Mouse (Mus musculus) megakaryocyte, embryonic 14.5 days (primary cell): ENCODE measurements around the gene Gm11549.

Source experiments
- FLI1 ChIP-seq: IDR thresholded peaks from 2 replicates; pipeline ENCODE4 v1.6.1; 2012; ENCODE audit warnings: low read length, inconsistent platforms, mixed read lengths
- GATA1 ChIP-seq: IDR thresholded peaks from 3 replicates; pipeline ENCODE4 v1.6.1; 2012; ENCODE audit warnings: mixed read lengths, low read length, inconsistent platforms, borderline replicate concordance

DNA sequence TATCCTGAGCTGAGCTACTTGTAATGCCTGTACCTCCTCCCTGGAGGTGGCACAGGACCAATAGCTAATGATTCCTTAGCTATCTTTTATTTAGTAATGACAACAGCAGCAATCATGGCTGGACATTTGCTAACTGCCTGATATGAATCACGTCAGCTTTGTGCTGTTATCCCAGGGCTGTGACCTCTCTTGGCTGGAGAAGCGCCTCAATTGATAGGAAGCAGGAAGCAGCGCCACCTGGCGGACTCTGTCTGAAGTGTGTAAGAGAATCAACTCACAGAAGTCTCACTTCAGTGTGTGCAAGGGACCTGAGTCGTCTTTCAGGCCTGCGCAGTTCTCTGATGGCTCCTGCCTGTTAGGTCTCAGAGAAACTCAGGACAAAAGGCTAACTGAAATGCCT lies 26.2 kb downstream of the Gm11549 start:
- no peak for TF ChIP-seq GATA1
- TF ChIP-seq FLI1, result no peak
